Mouse (Mus musculus): ENCODE data around the gene Gm43638.
"Not testable (repeated sequence)": the region's sequence is repeated elsewhere in the genome, so short reads cannot be mapped to it uniquely, and the experiment has no call there.

The Gm43638 gene

DNA sequence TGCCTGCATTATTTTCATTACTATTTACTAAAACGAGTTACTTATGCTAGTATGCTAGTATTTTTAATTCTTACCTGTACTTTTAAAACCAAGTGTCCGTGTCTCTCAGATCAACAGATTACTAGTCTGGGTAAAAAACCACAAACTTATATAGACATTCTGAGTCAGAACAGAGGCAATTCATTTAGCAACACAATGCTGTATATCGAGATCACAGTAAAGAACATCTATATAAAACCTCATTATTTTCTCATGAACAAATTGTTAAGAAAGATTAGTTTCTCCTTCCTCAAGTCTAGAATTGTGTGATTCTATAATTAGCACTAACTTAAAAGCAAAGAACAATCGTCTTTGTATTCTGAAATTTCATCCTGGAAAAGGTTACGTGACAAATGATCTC lies 4.4 kb downstream of the Gm43638 start, which contains the start of gene Ugt2a2:
Gene Ugt2a2 (minus strand): TSS at position 101 of the 400 bp plus-strand sequence.
- Histone ChIP-seq H3K27me3 (ENCODE audit: insufficient read depth, low read length) (no peaks in the 10 kb centered on the region), H3K4me1 (replicated peaks; ENCODE audit: low read depth, low read length) (no peaks in the 10 kb centered on the region)
- TF ChIP-seq NANOG (IDR thresholded peaks at IDR 0.05; ENCODE audit: borderline replicate concordance, low read length): no peak
- no peak for TF ChIP-seq POU5F1 (IDR thresholded peaks at IDR 0.05; ENCODE audit: borderline replicate concordance, low read length)
- TF ChIP-seq CTCF (conservative IDR thresholded peaks at IDR 0.05; ENCODE audit: low read length): no peak

DNA sequence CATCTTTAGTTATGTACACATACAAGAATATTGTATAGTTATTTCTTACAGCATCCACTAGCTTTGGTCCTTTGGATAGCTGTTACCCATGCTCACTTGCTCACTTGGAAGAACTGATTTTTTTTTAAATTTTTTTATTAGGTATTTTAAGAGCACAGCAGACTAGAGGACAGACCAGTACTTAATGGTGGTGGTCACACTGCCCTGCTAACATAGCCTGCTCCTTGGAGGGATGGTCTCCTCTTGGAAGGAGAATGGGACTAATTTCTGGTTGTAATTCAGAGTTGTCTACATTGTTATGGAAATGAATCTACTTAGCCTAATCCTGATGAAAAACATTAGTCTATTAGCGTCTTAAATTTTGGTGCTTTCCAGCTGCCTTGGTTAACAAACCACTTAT lies 27.8 kb downstream of the Gm43638 start:
- Histone ChIP-seq H3K27me3 (ENCODE audit: insufficient read depth, low read length) (no peaks in the 10 kb centered on the region), H3K9me3 (ENCODE audit: low read length) (no peaks in the 10 kb centered on the region), H3K4me3 (replicated peaks; ENCODE audit: low read length) (no peak overlapping the region), H3K36me3 (ENCODE audit: insufficient read depth, low read length) (no peaks in the 10 kb centered on the region), H3K4me1 (replicated peaks; ENCODE audit: low read depth, low read length) (peaks cover 13% of the 10 kb centered on the region)
- TF ChIP-seq POU5F1 (IDR thresholded peaks at IDR 0.05; ENCODE audit: borderline replicate concordance, low read length) (no peak), CTCF (conservative IDR thresholded peaks at IDR 0.05; ENCODE audit: low read length) (no peak), NANOG (IDR thresholded peaks at IDR 0.05; ENCODE audit: borderline replicate concordance, low read length) (no peak)

More for the DNA sequence above, 4.4 kb downstream of the Gm43638 start, which contains the start of gene Ugt2a2:
- H3K9me3 ChIP-seq (ENCODE audit: low read length): no peaks in the 10 kb centered on the region
- no peaks in the 10 kb centered on the region for H3K36me3 ChIP-seq (ENCODE audit: insufficient read depth, low read length)
- H3K4me3 ChIP-seq (replicated peaks; ENCODE audit: low read length): no peak within 1 kb of the TSS

DNA sequence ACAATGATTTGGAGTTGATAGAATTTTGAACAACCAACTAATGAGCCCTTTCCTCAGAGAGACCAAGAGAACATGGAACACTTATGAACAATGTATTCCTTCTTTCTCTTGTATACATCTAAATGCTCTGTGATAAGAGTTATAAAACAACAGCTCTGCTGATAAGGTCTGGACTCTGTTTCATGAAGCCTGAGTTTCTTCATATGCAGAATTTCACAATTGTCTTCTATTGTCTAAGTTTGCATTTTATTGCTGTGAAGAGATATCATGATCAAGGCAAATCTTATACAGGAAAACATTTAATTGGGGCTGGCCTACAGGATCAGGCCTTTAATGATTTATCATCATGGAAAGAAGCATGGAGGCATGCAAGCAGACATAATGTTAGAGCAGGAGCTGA lies 28.9 kb downstream of the Gm43638 start:
- no peaks in the 10 kb centered on the region for H3K27me3 ChIP-seq (ENCODE audit: insufficient read depth, low read length)
- no peak for TF ChIP-seq NANOG (IDR thresholded peaks at IDR 0.05; ENCODE audit: borderline replicate concordance, low read length)
- TF ChIP-seq POU5F1 (IDR thresholded peaks at IDR 0.05; ENCODE audit: borderline replicate concordance, low read length): no peak
- no peak for TF ChIP-seq CTCF (conservative IDR thresholded peaks at IDR 0.05; ENCODE audit: low read length)
- peaks cover 19% of the 10 kb centered on the region for H3K4me1 ChIP-seq (replicated peaks; ENCODE audit: low read depth, low read length)

DNA sequence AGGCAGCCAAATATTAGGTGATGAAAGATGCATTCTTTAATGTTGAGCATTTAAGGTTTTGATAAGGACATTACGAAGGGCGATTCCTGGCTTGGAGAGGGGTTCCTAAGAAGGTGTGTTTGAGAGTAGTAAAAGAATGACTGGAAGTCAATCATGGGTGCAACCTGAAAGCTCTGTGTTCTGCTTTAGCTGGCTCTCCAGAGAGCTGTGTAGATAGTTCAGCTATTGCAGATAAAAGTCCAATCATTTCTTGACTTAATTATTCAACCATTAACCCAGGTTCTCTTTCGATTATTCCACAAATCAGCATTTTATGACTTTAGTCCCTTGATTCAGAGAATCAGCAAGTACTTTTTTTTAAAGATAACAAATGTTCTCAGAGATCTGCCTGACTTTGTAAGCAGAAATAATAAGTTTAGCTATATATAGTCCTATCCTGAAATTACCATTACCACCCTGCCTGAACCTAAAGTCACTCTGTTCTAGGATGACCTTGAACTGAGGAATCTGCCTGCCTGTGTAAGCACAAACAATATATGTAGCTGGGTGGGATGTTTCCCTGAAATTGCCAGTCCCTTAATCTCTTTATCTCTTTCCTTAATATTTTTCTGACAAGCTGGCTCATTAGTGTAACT lies 30.3 kb downstream of the Gm43638 start:
- TF ChIP-seq CTCF (conservative IDR thresholded peaks at IDR 0.05; ENCODE audit: low read length) (no peak), POU5F1 (IDR thresholded peaks at IDR 0.05; ENCODE audit: borderline replicate concordance, low read length) (no peak), NANOG (IDR thresholded peaks at IDR 0.05; ENCODE audit: borderline replicate concordance, low read length) (no peak)
- Histone ChIP-seq H3K4me3 (replicated peaks; ENCODE audit: low read length) (no peak overlapping the region), H3K36me3 (ENCODE audit: insufficient read depth, low read length) (no peaks in the 10 kb centered on the region), H3K4me1 (replicated peaks; ENCODE audit: low read depth, low read length) (peaks cover 32% of the 10 kb centered on the region), H3K27me3 (ENCODE audit: insufficient read depth, low read length) (no peaks in the 10 kb centered on the region), H3K9me3 (ENCODE audit: low read length) (no peaks in the 10 kb centered on the region)

More for the DNA sequence above, 28.9 kb downstream of the Gm43638 start:
- Histone ChIP-seq H3K4me3 (replicated peaks; ENCODE audit: low read length) (no peak overlapping the region), H3K36me3 (ENCODE audit: insufficient read depth, low read length) (no peaks in the 10 kb centered on the region), H3K9me3 (ENCODE audit: low read length) (no peaks in the 10 kb centered on the region)

DNA sequence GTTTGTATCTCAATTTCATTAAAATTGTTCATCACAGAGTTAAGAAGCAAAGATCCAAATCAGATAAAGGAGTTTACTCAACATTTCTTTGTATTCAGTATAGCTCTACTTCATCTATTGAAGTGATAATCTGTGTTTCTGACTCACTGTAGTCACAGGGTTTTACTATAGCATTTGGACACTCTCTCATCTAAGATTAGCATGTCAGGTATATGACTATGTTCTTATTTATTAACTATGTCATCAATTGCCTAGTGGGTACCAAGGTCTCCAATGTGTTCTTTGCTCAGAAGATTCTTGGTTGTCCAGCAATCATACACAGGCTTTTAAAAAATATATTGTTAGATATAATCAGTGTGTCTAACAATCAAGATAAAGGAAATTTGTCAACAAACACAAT lies 31.1 kb downstream of the Gm43638 start:
- peaks cover 40% of the 10 kb centered on the region for H3K4me1 ChIP-seq (replicated peaks; ENCODE audit: low read depth, low read length)
- no peaks in the 10 kb centered on the region for H3K27me3 ChIP-seq (ENCODE audit: insufficient read depth, low read length)
- TF ChIP-seq POU5F1 (IDR thresholded peaks at IDR 0.05; ENCODE audit: borderline replicate concordance, low read length) (no peak), CTCF (conservative IDR thresholded peaks at IDR 0.05; ENCODE audit: low read length) (no peak), NANOG (IDR thresholded peaks at IDR 0.05; ENCODE audit: borderline replicate concordance, low read length) (no peak)
- no peaks in the 10 kb centered on the region for H3K36me3 ChIP-seq (ENCODE audit: insufficient read depth, low read length)
- H3K4me3 ChIP-seq (replicated peaks; ENCODE audit: low read length): no peak overlapping the region
- no peaks in the 10 kb centered on the region for H3K9me3 ChIP-seq (ENCODE audit: low read length)

DNA sequence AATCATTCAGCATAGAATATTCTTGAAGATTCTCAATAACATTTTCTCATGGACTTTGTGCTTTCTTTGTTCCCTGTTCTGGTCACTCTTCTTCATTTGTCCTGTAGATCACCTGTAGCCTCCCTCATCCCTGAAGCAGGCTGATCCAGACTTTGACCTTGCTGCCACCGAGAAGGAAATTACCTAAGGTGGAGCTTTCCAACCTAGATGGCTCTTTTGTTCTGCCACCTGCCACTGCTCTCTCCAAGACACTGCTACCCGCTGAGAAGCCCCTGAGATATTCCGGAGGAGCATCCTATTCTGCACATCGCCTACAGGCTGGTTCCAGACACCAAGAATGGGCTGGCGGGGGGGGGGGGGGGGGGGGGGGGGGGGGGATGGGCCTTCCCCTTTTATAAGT lies 34.1 kb downstream of the Gm43638 start:
- not testable (repeated sequence) for H3K4me3 ChIP-seq (replicated peaks; ENCODE audit: low read length); H3K9me3 ChIP-seq (ENCODE audit: low read length); H3K27me3 ChIP-seq (ENCODE audit: insufficient read depth, low read length); H3K36me3 ChIP-seq (ENCODE audit: insufficient read depth, low read length)
- peak; percentile 64 for TF ChIP-seq NANOG (IDR thresholded peaks at IDR 0.05; ENCODE audit: borderline replicate concordance, low read length)
- peaks cover 34% of the 10 kb centered on the region for H3K4me1 ChIP-seq (replicated peaks; ENCODE audit: low read depth, low read length)

DNA sequence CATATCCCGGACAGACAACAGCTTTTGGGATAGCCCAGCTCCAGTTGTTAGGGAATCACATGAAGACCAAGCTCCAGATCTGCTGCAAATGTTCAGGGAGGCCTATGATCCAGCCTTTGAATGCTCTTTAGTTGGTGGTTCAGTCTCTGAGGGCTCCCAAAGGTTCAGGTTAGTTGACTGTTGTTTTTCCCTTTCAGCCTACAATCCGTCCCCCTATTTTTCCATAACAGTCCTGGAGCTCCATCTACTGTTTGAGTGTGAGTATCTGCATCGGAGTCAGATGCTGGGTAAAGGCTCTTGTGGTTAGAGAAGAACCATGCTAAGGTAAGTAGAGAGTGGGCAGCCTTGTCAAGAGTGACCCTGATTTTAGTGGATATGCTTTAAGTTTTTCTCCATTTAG lies 50.3 kb downstream of the Gm43638 start:
- Histone ChIP-seq H3K27me3 (ENCODE audit: insufficient read depth, low read length) (no peaks in the 10 kb centered on the region), H3K4me1 (replicated peaks; ENCODE audit: low read depth, low read length) (no peaks in the 10 kb centered on the region), H3K36me3 (ENCODE audit: insufficient read depth, low read length) (no peaks in the 10 kb centered on the region), H3K4me3 (replicated peaks; ENCODE audit: low read length) (no peak overlapping the region), H3K9me3 (ENCODE audit: low read length) (peaks cover 22% of the 10 kb centered on the region; the same call in 1 of the 2 replicates)
- TF ChIP-seq CTCF (conservative IDR thresholded peaks at IDR 0.05; ENCODE audit: low read length) (peak; percentile 43), POU5F1 (IDR thresholded peaks at IDR 0.05; ENCODE audit: borderline replicate concordance, low read length) (no peak), NANOG (IDR thresholded peaks at IDR 0.05; ENCODE audit: borderline replicate concordance, low read length) (no peak)

DNA sequence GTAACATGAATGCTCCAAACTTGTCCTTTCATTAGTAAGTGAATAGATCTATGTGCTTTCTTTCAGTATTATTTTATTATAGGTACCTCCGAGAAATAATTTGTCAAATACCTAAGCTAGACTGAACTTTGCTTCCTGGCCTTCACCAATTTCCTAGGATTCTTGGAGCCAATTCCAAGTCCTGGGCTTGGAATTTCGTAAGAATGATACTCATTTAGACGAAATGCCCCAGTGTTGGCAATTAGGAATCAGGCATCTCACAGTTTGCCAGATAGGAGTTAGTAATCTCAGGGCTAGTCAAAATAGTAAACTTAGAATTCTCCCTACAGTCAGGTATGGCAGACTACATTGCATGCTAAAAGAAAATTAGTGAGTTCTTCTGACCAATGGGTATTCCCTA lies 60.9 kb downstream of the Gm43638 start:
- H3K4me3 ChIP-seq (replicated peaks; ENCODE audit: low read length): no peak overlapping the region
- H3K4me1 ChIP-seq (replicated peaks; ENCODE audit: low read depth, low read length): no peaks in the 10 kb centered on the region
- no peaks in the 10 kb centered on the region for H3K36me3 ChIP-seq (ENCODE audit: insufficient read depth, low read length)
- H3K9me3 ChIP-seq (ENCODE audit: low read length): no peaks in the 10 kb centered on the region
- no peaks in the 10 kb centered on the region for H3K27me3 ChIP-seq (ENCODE audit: insufficient read depth, low read length)
- TF ChIP-seq POU5F1 (IDR thresholded peaks at IDR 0.05; ENCODE audit: borderline replicate concordance, low read length) (no peak), NANOG (IDR thresholded peaks at IDR 0.05; ENCODE audit: borderline replicate concordance, low read length) (no peak), CTCF (conservative IDR thresholded peaks at IDR 0.05; ENCODE audit: low read length) (no peak)

DNA sequence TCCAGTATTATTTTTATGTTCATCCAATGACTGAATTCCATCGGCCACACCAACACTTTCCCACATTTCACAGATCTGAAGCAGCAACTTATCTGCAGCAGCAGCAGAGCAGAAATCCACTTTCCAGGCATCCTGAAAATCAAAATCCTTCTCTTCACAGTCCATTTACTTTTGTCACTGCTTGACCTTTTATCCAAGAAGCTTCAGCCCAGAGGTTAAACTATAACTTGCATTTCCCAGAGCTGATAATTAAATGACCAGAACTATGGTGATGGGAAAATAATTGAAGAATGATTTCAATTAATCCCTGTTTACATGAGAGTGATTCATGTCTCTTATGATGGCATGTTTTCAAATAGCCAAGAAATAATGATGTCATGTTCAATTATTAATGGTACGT lies 62.6 kb downstream of the Gm43638 start, which contains the start of gene Ugt2b38:
Gene Ugt2b38 (minus strand): TSS at position 163 of the 400 bp plus-strand sequence.
- not testable (repeated sequence) for H3K36me3 ChIP-seq (ENCODE audit: insufficient read depth, low read length); H3K9me3 ChIP-seq (ENCODE audit: low read length); H3K27me3 ChIP-seq (ENCODE audit: insufficient read depth, low read length); H3K4me1 ChIP-seq (replicated peaks; ENCODE audit: low read depth, low read length); H3K4me3 ChIP-seq (replicated peaks; ENCODE audit: low read length)
